Mouse (Mus musculus) bone marrow macrophage, adult 2 months (primary cell): ENCODE results near the gene Cxcr1. TPM values are rescaled to one million over a fixed set of nuclear protein-coding genes. Genes with fewer than 3 reads are reported as not detected.

Experiments used
- H3K27ac ChIP-seq: 2 replicates; pipeline ENCODE4 v1.5.1; 2012; ENCODE audit warnings: low read depth, low read length; ENCODE audit not compliant: insufficient read depth
- H3K4me1 ChIP-seq: 2 replicates; pipeline ENCODE4 v1.6.1; 2012; ENCODE audit warnings: low read length; ENCODE audit not compliant: control insufficient read depth, insufficient read depth
- H3K4me3 ChIP-seq: 2 replicates; pipeline ENCODE4 v1.5.1; 2012; ENCODE audit warnings: mild to moderate bottlenecking, low read length, moderate library complexity; ENCODE audit not compliant: insufficient read depth
- CTCF ChIP-seq: IDR thresholded peaks from 2 replicates; pipeline ENCODE4 v1.5.1; 2012; ENCODE audit warnings: low read depth, mild to moderate bottlenecking, low read length, moderate library complexity
- POLR2A ChIP-seq: IDR thresholded peaks from 2 replicates; pipeline ENCODE4 v1.6.1; 2012; ENCODE audit warnings: mild to moderate bottlenecking, low read depth, low read length, borderline replicate concordance
- polyA plus RNA-seq: library from polyadenylated mRNA; stranded (reverse); fragments of >200 nt; gene quantifications from 2 replicates; pipeline ENCODE4 v1.2.4, GENCODE M21; 2012; ENCODE audit not compliant: missing spikeins, insufficient read depth, insufficient read length

Gene Cxcr1
- polyA plus RNA-seq, result not detected in 2 replicates

- Histone ChIP-seq H3K4me3 (no peak within 1 kb of the TSS), H3K4me1 (peaks cover 13% of the 10 kb centered on the region), H3K27ac (no peak within 1 kb of the TSS)
- TF ChIP-seq POLR2A (no peak), CTCF (no peak)
These were observed at the start of gene Cxcr1 for GRCm38 (mm10) chr1:74194445-74194844. TSS of gene Cxcr1 (minus strand) at chr1:74194631.

- Histone ChIP-seq H3K4me3 (no peak overlapping the region; the same call in 1 of the 2 replicates), H3K27ac (0 out of 2 replicates have a peak overlapping the region, but pooled peaks have one; percentile 9), H3K4me1 (peaks cover 42% of the 10 kb centered on the region)
- TF ChIP-seq POLR2A (no peak), CTCF (no peak)
These were observed 46.4 kb upstream of the Cxcr1 start for GRCm38 (mm10) chr1:74240832-74241231.

GRCm38 (mm10) chr1:74240311-74240710, 45.9 kb upstream of the Cxcr1 start:
- peak overlapping the region; percentile 27 for H3K4me3 ChIP-seq
- TF ChIP-seq CTCF, result no peak
- TF ChIP-seq POLR2A, result no peak
- H3K4me1 ChIP-seq, result peaks cover 41% of the 10 kb centered on the region
- peak overlapping the region; percentile 1; the same call in 1 of the 2 replicates for H3K27ac ChIP-seq

GRCm38 (mm10) chr1:74239618-74240017, 45.2 kb upstream of the Cxcr1 start:
- Histone ChIP-seq H3K4me1 (peaks cover 43% of the 10 kb centered on the region), H3K27ac (peak overlapping the region; percentile 68)

GRCm38 (mm10) chr1:74239162-74239561, 44.7 kb upstream of the Cxcr1 start:
- peak overlapping the region; percentile 52 for H3K4me3 ChIP-seq
- TF ChIP-seq CTCF (peak; percentile 18; the same call in 1 of the 2 replicates), POLR2A (no peak)
- peaks cover 43% of the 10 kb centered on the region for H3K4me1 ChIP-seq
- peak overlapping the region; percentile 68 for H3K27ac ChIP-seq

More at GRCm38 (mm10) chr1:74239618-74240017, 45.2 kb upstream of the Cxcr1 start:
- H3K4me3 ChIP-seq, result peak overlapping the region; percentile 52
- no peak for TF ChIP-seq POLR2A
- no peak for TF ChIP-seq CTCF

GRCm38 (mm10) chr1:74238136-74238535, 43.7 kb upstream of the Cxcr1 start:
- peak overlapping the region; percentile 89 for H3K4me3 ChIP-seq
- peak overlapping the region; percentile 91 for H3K27ac ChIP-seq
- peaks cover 35% of the 10 kb centered on the region for H3K4me1 ChIP-seq
- TF ChIP-seq POLR2A, result no peak

GRCm38 (mm10) chr1:74237671-74238070, 43.2 kb upstream of the Cxcr1 start:
- peaks cover 32% of the 10 kb centered on the region for H3K4me1 ChIP-seq
- peak overlapping the region; percentile 91 for H3K27ac ChIP-seq
- TF ChIP-seq CTCF (no peak), POLR2A (no peak)
- peak overlapping the region; percentile 89 for H3K4me3 ChIP-seq

- Histone ChIP-seq H3K4me1 (peaks cover 26% of the 10 kb centered on the region), H3K27ac (peak overlapping the region; percentile 91), H3K4me3 (peak overlapping the region; percentile 89)
- TF ChIP-seq POLR2A (no peak), CTCF (no peak)
These were observed 42.3 kb upstream of the Cxcr1 start for GRCm38 (mm10) chr1:74236590-74237317.

- Histone ChIP-seq H3K4me3 (peak within 1 kb of the TSS; percentile 89), H3K27ac (peak within 1 kb of the TSS; percentile 91), H3K4me1 (peaks cover 24% of the 10 kb centered on the region)
- TF ChIP-seq CTCF (no peak), POLR2A (no peak)
These were observed 41.6 kb upstream of the Cxcr1 start, which contains the start of gene Arpc2 for GRCm38 (mm10) chr1:74235938-74236589. TSS of gene Arpc2 (plus strand) at chr1:74236084.

GRCm38 (mm10) chr1:74230992-74231391, 36.6 kb upstream of the Cxcr1 start:
- no peak for TF ChIP-seq CTCF
- TF ChIP-seq POLR2A, result no peak
- Histone ChIP-seq H3K4me1 (peaks cover 30% of the 10 kb centered on the region), H3K27ac (no peak overlapping the region), H3K4me3 (no peak overlapping the region)
